13 mouse cellular contexts compared by ENCODE assay signal in the genomic region with DNA sequence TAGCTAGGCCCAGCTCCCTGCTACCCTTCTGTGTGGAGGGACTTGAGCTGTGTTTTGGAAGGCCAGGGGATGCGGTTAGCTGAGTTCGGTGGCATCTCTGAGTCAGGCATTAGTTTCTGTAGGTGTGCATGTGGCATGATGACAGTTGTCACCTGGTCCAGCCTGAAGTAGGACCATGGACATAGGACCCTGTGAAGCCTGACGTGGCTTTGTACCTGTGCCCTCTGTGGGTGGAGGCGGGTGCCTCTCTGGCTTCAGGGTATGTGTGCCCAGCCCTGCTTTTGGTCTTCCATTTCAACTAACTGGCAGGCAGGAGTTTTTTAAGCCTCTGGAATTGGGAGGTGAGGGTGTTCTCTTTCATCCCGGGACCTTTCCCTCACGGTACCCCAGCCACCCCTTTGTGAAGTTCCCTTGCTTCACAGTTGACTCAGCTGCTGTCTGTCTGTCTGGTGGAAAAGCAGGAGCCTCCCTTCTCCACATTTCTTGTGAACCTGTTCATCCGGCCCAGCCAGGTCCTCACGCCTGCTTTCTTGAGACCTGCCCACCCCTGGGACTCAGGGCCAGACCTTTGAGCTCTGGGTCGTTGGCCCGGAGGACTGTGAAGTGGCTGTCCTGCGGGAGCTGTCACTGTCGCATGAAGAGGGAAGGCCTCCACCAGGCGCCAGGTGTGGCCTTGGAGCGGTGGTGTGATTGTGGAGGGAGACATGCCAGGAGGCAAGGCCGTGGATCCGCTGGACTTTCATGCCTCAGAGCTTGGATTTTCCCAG. TPM values are rescaled to one million over a fixed set of nuclear protein-coding genes. Genes with fewer than 3 reads are reported as not detected.
A peak's percentile ranks its signal among the peaks of the same experiment; 100 is the strongest.
DNase-seq lines count a peak whose midpoint lies in the region; ATAC-seq and TF ChIP-seq lines count a peak whose summit lies in the region.
"Had no signal": no experiment of that assay in that cellular context is flagged by ENCODE, and none has a peak within 500 bp of the region (broad histone marks: within the 10 kb centered on the region; RNA-seq: fewer than 3 reads in every experiment).

No protein-coding gene starts in this region.

- H3K4me3 ChIP-seq in kidney, embryonic 14.5 days (ENCODE audit: low read length): no peak overlapping the region
- H3K4me3 ChIP-seq in intestine, embryonic 16.5 days (ENCODE audit: low read length): peak overlapping the region; percentile 20
- no peak overlapping the region for H3K4me3 ChIP-seq in midbrain, postnatal 0 days (ENCODE audit: low read depth, low read length)
- H3K4me3 ChIP-seq: embryonic facial prominence, embryonic 12.5 days; heart, embryonic 15.5 days; hindbrain, embryonic 13.5 days; neural tube, embryonic 13.5 days had no signal

- no peaks in the 10 kb centered on the region for H3K36me3 ChIP-seq in kidney, embryonic 14.5 days (ENCODE audit: control insufficient read depth, insufficient read depth, low read length)
- H3K36me3 ChIP-seq in intestine, embryonic 16.5 days (ENCODE audit: control insufficient read depth, insufficient read depth, low read length): no peaks in the 10 kb centered on the region
- H3K36me3 ChIP-seq in midbrain, postnatal 0 days (ENCODE audit: insufficient read depth, low read length): no peaks in the 10 kb centered on the region
- H3K36me3 ChIP-seq: embryonic facial prominence, embryonic 12.5 days; heart, embryonic 15.5 days; hindbrain, embryonic 13.5 days; neural tube, embryonic 13.5 days had no signal

- H3K9ac ChIP-seq in kidney, embryonic 14.5 days (ENCODE audit: low read depth, low read length): no peak overlapping the region
- 0 out of 2 replicates have a peak overlapping the region, but pooled peaks have one; percentile 19 for H3K9ac ChIP-seq in intestine, embryonic 16.5 days (ENCODE audit: low read depth, low read length)
- H3K9ac ChIP-seq in midbrain, postnatal 0 days (replicated peaks; ENCODE audit: low read length, poor library complexity, severe bottlenecking): no peak overlapping the region
- H3K9ac ChIP-seq: embryonic facial prominence, embryonic 12.5 days; heart, embryonic 15.5 days; hindbrain, embryonic 13.5 days; neural tube, embryonic 13.5 days had no signal

- H3K27ac ChIP-seq in kidney, embryonic 14.5 days (ENCODE audit: low read depth, low read length): no peak overlapping the region
- peak overlapping the region; percentile 80 for H3K27ac ChIP-seq in intestine, embryonic 16.5 days (ENCODE audit: low read length)
- no peak overlapping the region for H3K27ac ChIP-seq in midbrain, postnatal 0 days (ENCODE audit: low read depth, low read length)
- H3K27ac ChIP-seq: embryonic facial prominence, embryonic 12.5 days; heart, embryonic 15.5 days; hindbrain, embryonic 13.5 days; neural tube, embryonic 13.5 days had no signal

- no peak overlapping the region for H3K4me2 ChIP-seq in kidney, embryonic 14.5 days (replicated peaks; ENCODE audit: low read depth, low read length)
- peak overlapping the region; percentile 30 for H3K4me2 ChIP-seq in intestine, embryonic 16.5 days (ENCODE audit: low read depth, low read length)
- H3K4me2 ChIP-seq in midbrain, postnatal 0 days (ENCODE audit: low read depth, low read length, poor library complexity, severe bottlenecking): no peak overlapping the region
- H3K4me2 ChIP-seq: embryonic facial prominence, embryonic 12.5 days; heart, embryonic 15.5 days; hindbrain, embryonic 13.5 days; neural tube, embryonic 13.5 days had no signal

- ATAC-seq in kidney, embryonic 14.5 days (ENCODE audit: low FRiP score, low TSS enrichment): no peak
- peak; percentile 91 for ATAC-seq in intestine, embryonic 16.5 days
- no peak for ATAC-seq in midbrain, postnatal 0 days (ENCODE audit: low FRiP score)
- ATAC-seq: CD4-positive, CD25-positive, alpha-beta regulatory T cell, adult 4 months had no signal

- H3K27me3 ChIP-seq in kidney, embryonic 14.5 days (ENCODE audit: control insufficient read depth, insufficient read depth, low read length): no peaks in the 10 kb centered on the region
- H3K27me3 ChIP-seq in intestine, embryonic 16.5 days (replicated peaks; ENCODE audit: control insufficient read depth, insufficient read depth, low read length): no peaks in the 10 kb centered on the region
- H3K27me3 ChIP-seq in midbrain, postnatal 0 days (ENCODE audit: insufficient read depth, low read length): no peaks in the 10 kb centered on the region
- H3K27me3 ChIP-seq: embryonic facial prominence, embryonic 12.5 days; heart, embryonic 15.5 days; hindbrain, embryonic 13.5 days; neural tube, embryonic 13.5 days had no signal

- no peak for TF ChIP-seq CTCF in midbrain, postnatal 0 days (IDR thresholded peaks at IDR 0.05)

- no peaks in the 10 kb centered on the region for H3K9me3 ChIP-seq in kidney, embryonic 14.5 days (ENCODE audit: control insufficient read depth, low read length)
- H3K9me3 ChIP-seq in intestine, embryonic 16.5 days (ENCODE audit: control insufficient read depth, low read length): no peaks in the 10 kb centered on the region
- H3K9me3 ChIP-seq in midbrain, postnatal 0 days (ENCODE audit: low read length): no peaks in the 10 kb centered on the region
- H3K9me3 ChIP-seq: embryonic facial prominence, embryonic 12.5 days; heart, embryonic 15.5 days; hindbrain, embryonic 13.5 days; neural tube, embryonic 13.5 days had no signal

- DNase-seq in kidney, adult 11 months: peak; percentile 61
- DNase-seq in kidney, postnatal 10 days: peak; percentile 51
- DNase-seq in lung, postnatal 14 days: peak; percentile 47
- DNase-seq in midbrain, postnatal 0 days (ENCODE audit: low spot score): no peak
- DNase-seq in retina, postnatal 1 day: no peak
- DNase-seq: thymus, postnatal 14 days had no signal

- WGBS in kidney, embryonic 14.5 days: 65% methylated on average over 16 of the region's 16 CpGs
- 67% methylated on average over 16 of the region's 16 CpGs for WGBS in intestine, embryonic 16.5 days
- 92% methylated on average over 16 of the region's 16 CpGs for WGBS in midbrain, postnatal 0 days

- H3K4me1 ChIP-seq in kidney, embryonic 14.5 days (ENCODE audit: control insufficient read depth, insufficient read depth, low read length): peaks cover 31% of the 10 kb centered on the region
- H3K4me1 ChIP-seq in intestine, embryonic 16.5 days (ENCODE audit: control insufficient read depth, insufficient read depth, low read length): peaks cover 59% of the 10 kb centered on the region
- H3K4me1 ChIP-seq in midbrain, postnatal 0 days (ENCODE audit: insufficient read depth, low read length): peaks cover 2% of the 10 kb centered on the region; the same call in 1 of the 2 replicates

RNA-seq across cellular contexts. Expression of a gene that starts 16.9 kb away (rescaled TPM):
- 6.5 and 9.7 TPM in 2 replicates for polyA plus RNA-seq in kidney, embryonic 14.5 days (2014; fragmentation: Nextera tagmentation; extraction: Ambion mirVana)
- polyA plus RNA-seq in intestine, embryonic 16.5 days (2015; fragmentation: Nextera tagmentation; extraction: Ambion mirVana): 9.1 and 9.5 TPM in 2 replicates
- 43.4 and 47.6 TPM in 2 replicates for total RNA-seq in midbrain, postnatal 0 days (2014; rRNA removed)
- 21.5 and 22.5 TPM in 2 replicates for polyA plus RNA-seq in midbrain, postnatal 0 days (2015; fragmentation: Nextera tagmentation; extraction: Ambion mirVana)

RNA-seq across cellular contexts. Expression of a gene that starts 40.8 kb away (rescaled TPM):
- polyA plus RNA-seq in kidney, embryonic 14.5 days (2014; fragmentation: Nextera tagmentation; extraction: Ambion mirVana): 6.8 and 8.8 TPM in 2 replicates
- polyA plus RNA-seq in intestine, embryonic 16.5 days (2015; fragmentation: Nextera tagmentation; extraction: Ambion mirVana): 0.51 and 0.70 TPM in 2 replicates
- total RNA-seq in midbrain, postnatal 0 days (2014; rRNA removed): 13.7 and 15.0 TPM in 2 replicates
- polyA plus RNA-seq in midbrain, postnatal 0 days (2015; fragmentation: Nextera tagmentation; extraction: Ambion mirVana): 0.60 and 0.79 TPM in 2 replicates

Comparison
In these comparisons a context has a peak if more than half of its experiments do, and no peak if none do; other contexts are left out.
1. DNase-seq: peak in kidney, adult 11 months (single experiment), kidney, postnatal 10 days (single experiment) and lung, postnatal 14 days (single experiment); none in midbrain, postnatal 0 days (single experiment) and retina, postnatal 1 day (single experiment).